Mouse (Mus musculus) v-Abl transformed pro-B cells (cell line): Measurements from ENCODE around the gene Hspbap1.

Experiments used
- in situ Hi-C, 2 experiments: fragments of 400-800 bp; cut with MboI; formaldehyde crosslinking; loops; one replicate each; pipeline ENCODE4 v1.15.1; 2025; ENCODE audit not compliant: unreplicated experiment in 2 of 2

Gene Hspbap1

GRCm38 (mm10) chr16:35787163-35787562, 17.0 kb downstream of the Hspbap1 start:
- in situ Hi-C loops = no loop called here

- in situ Hi-C loops = no loop called here
Measured at GRCm38 (mm10) chr16:35787568-35788189, 17.5 kb downstream of the Hspbap1 start.

- in situ Hi-C loops = no loop called here
Measured at GRCm38 (mm10) chr16:35788330-35788729, 18.2 kb downstream of the Hspbap1 start.

GRCm38 (mm10) chr16:35791962-35792521, 21.9 kb downstream of the Hspbap1 start:
- in situ Hi-C loops = no loop called here

- in situ Hi-C loops = loop anchor here in 1 of 2 experiments (25.0 kb wide), 1 partner anchor 440 kb away; the partner anchor contains the start of gene Sec22a
Measured at GRCm38 (mm10) chr16:35802163-35802562, 32.0 kb downstream of the Hspbap1 start.

- in situ Hi-C loops = loop anchor here in 1 of 2 experiments (25.0 kb wide), 1 partner anchor 441 kb away; the partner anchor contains the start of gene Sec22a
Measured at GRCm38 (mm10) chr16:35803723-35804122, 33.5 kb downstream of the Hspbap1 start.

GRCm38 (mm10) chr16:35806973-35807662, 36.9 kb downstream of the Hspbap1 start:
- in situ Hi-C loops = loop anchor here in 1 of 2 experiments (25.0 kb wide), 1 partner anchor 445 kb away; the partner anchor contains the start of gene Sec22a

- in situ Hi-C loops = loop anchor here in 1 of 2 experiments (25.0 kb wide), 1 partner anchor 445 kb away; the partner anchor contains the start of gene Sec22a
Measured at GRCm38 (mm10) chr16:35807663-35807992, 37.5 kb downstream of the Hspbap1 start.

- in situ Hi-C loops = loop anchor here in 1 of 2 experiments (25.0 kb wide), 1 partner anchor 447 kb away; the partner anchor contains the start of gene Sec22a
Measured at GRCm38 (mm10) chr16:35808838-35809237, 38.7 kb downstream of the Hspbap1 start.

GRCm38 (mm10) chr16:35813119-35813518, 42.9 kb downstream of the Hspbap1 start:
- in situ Hi-C loops = loop anchor here in 1 of 2 experiments (25.0 kb wide), 1 partner anchor 451 kb away; the partner anchor contains the start of gene Sec22a

GRCm38 (mm10) chr16:35817255-35818089, 47.3 kb downstream of the Hspbap1 start:
- in situ Hi-C loops = loop anchor here (5.0 to 25.0 kb wide), 4 partner anchors 40 to 455 kb away; partner anchors contain the start of genes Hspbap1 (in 1 of the 2) and Sec22a (in 1 of the 2)

- in situ Hi-C loops = loop anchor here in 1 of 2 experiments (25.0 kb wide), 1 partner anchor 718 kb away; no protein-coding TSS in a partner anchor
Measured at GRCm38 (mm10) chr16:35829999-35830398, 59.8 kb downstream of the Hspbap1 start.

- in situ Hi-C loops = loop anchor here in 1 of 2 experiments (25.0 kb wide), 1 partner anchor 721 kb away; no protein-coding TSS in a partner anchor
Measured at GRCm38 (mm10) chr16:35832926-35833325, 62.8 kb downstream of the Hspbap1 start.

GRCm38 (mm10) chr16:35834653-35835052, 64.5 kb downstream of the Hspbap1 start:
- in situ Hi-C loops = loop anchor here in 1 of 2 experiments (25.0 kb wide), 1 partner anchor 722 kb away; no protein-coding TSS in a partner anchor

- in situ Hi-C loops = loop anchor here in 1 of 2 experiments (25.0 kb wide), 1 partner anchor 727 kb away; no protein-coding TSS in a partner anchor
Measured at GRCm38 (mm10) chr16:35839680-35840079, 69.5 kb downstream of the Hspbap1 start.

- in situ Hi-C loops = loop anchor here in 1 of 2 experiments (25.0 kb wide), 1 partner anchor 735 kb away; no protein-coding TSS in a partner anchor
Measured at GRCm38 (mm10) chr16:35847138-35847537, 77.0 kb downstream of the Hspbap1 start.

GRCm38 (mm10) chr16:35855846-35856245, 85.7 kb downstream of the Hspbap1 start:
- in situ Hi-C loops = loop anchor here in 1 of 2 experiments (25.0 kb wide), 1 partner anchor 494 kb away; the partner anchor contains the start of gene Sec22a

- in situ Hi-C loops = loop anchor here in 1 of 2 experiments (25.0 kb wide), 1 partner anchor 494 kb away; the partner anchor contains the start of gene Sec22a
Measured at GRCm38 (mm10) chr16:35856766-35857165, 86.6 kb downstream of the Hspbap1 start.

- in situ Hi-C loops = loop anchor here in 1 of 2 experiments (25.0 kb wide), 1 partner anchor 498 kb away; the partner anchor contains the start of gene Sec22a
Measured at GRCm38 (mm10) chr16:35860236-35860635, 90.1 kb downstream of the Hspbap1 start.
